Mouse (Mus musculus) skeletal muscle tissue, adult 2 months (tissue): ENCODE results near the gene Igf2r.

Experiments
- DNase-seq: peaks from one replicate; pipeline ENCODE4 v3.0.0-alpha.2; 2012; ENCODE audit warnings: low read depth, low spot score

The Igf2r gene

GRCm38 (mm10) chr17:12721118-12721886 lies 48.2 kb downstream of the Igf2r start:
- no peak for DNase-seq

GRCm38 (mm10) chr17:12718251-12718650 lies 51.2 kb downstream of the Igf2r start:
- DNase-seq = no peak

GRCm38 (mm10) chr17:12717445-12717844 lies 52.0 kb downstream of the Igf2r start:
- DNase-seq = no peak

GRCm38 (mm10) chr17:12715032-12715431 lies 54.4 kb downstream of the Igf2r start:
- DNase-seq = no peak

GRCm38 (mm10) chr17:12714080-12714561 lies 55.3 kb downstream of the Igf2r start:
- no peak for DNase-seq

- DNase-seq = no peak
These were observed 56.5 kb downstream of the Igf2r start for GRCm38 (mm10) chr17:12712993-12713392.

- no peak for DNase-seq
These were observed 57.3 kb downstream of the Igf2r start for GRCm38 (mm10) chr17:12712191-12712590.

- DNase-seq = no peak
These were observed 58.5 kb downstream of the Igf2r start for GRCm38 (mm10) chr17:12710976-12711375.

- no peak for DNase-seq
These were observed 59.2 kb downstream of the Igf2r start for GRCm38 (mm10) chr17:12710050-12710780.

GRCm38 (mm10) chr17:12708398-12708797 lies 61.1 kb downstream of the Igf2r start:
- DNase-seq = no peak

- DNase-seq = no peak
These were observed 62.8 kb downstream of the Igf2r start for GRCm38 (mm10) chr17:12706590-12707049.

- no peak for DNase-seq
These were observed 66.6 kb downstream of the Igf2r start for GRCm38 (mm10) chr17:12702901-12703300.

GRCm38 (mm10) chr17:12700373-12700772 lies 69.1 kb downstream of the Igf2r start:
- no peak for DNase-seq

- DNase-seq = no peak
These were observed 77.6 kb downstream of the Igf2r start for GRCm38 (mm10) chr17:12691899-12692298.

GRCm38 (mm10) chr17:12689537-12689936 lies 79.9 kb downstream of the Igf2r start:
- no peak for DNase-seq

GRCm38 (mm10) chr17:12688427-12689110 lies 80.9 kb downstream of the Igf2r start:
- peak; percentile 92 for DNase-seq

- no peak for DNase-seq
These were observed 84.4 kb downstream of the Igf2r start for GRCm38 (mm10) chr17:12684928-12685624.

GRCm38 (mm10) chr17:12684412-12684811 lies 85.1 kb downstream of the Igf2r start:
- no peak for DNase-seq

GRCm38 (mm10) chr17:12683582-12683981 lies 85.9 kb downstream of the Igf2r start:
- no peak for DNase-seq

- no peak for DNase-seq
These were observed 91.2 kb downstream of the Igf2r start for GRCm38 (mm10) chr17:12678261-12678660.

GRCm38 (mm10) chr17:12677139-12677538 lies 92.3 kb downstream of the Igf2r start:
- DNase-seq = no peak
